Mouse (Mus musculus) left cerebral cortex, postnatal 36 days (tissue): ENCODE measurements at regions not wholly inside any gene's neighbourhood (a gene's known extent, or its start where the extent isn't known, plus 50 kb on each side); places are given as distances from the start of the nearest gene placed in this dataset.

ENCODE experiments used
- DNase-seq, 2 experiments: peaks; one replicate each; pipeline ENCODE4 v3.0.0; 2021 to 2022; ENCODE audit warnings: low spot score in 2 of 2, mixed read lengths in 1 of 2
- intact Hi-C: fragments of 180-260 bp; cut with DNase I; formaldehyde crosslinking; loops from one replicate; pipeline ENCODE4 v1.15.1; 2025

DNA sequence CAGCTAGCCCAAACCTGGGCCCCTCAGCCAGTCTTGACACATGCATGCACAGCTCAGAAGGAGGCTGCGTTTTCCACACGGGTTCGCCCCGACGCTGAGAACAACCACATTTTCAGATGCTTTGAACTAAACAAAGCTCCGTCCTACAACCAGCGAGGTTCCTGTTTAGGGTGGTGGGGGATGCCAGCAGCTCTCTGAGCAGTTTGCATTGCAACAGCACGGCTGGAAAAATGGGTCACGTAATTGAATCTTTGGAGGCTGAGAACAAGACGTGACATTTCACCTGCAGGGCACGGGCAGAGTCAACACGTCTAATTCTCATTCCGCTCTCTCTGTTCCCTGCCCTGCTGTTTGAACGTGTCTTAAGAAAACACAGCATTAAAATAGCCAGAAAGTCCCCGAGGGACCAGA lies 119.2 kb downstream of the Syk start:
- no peak for DNase-seq
- intact Hi-C loops, result no loop called here

DNA sequence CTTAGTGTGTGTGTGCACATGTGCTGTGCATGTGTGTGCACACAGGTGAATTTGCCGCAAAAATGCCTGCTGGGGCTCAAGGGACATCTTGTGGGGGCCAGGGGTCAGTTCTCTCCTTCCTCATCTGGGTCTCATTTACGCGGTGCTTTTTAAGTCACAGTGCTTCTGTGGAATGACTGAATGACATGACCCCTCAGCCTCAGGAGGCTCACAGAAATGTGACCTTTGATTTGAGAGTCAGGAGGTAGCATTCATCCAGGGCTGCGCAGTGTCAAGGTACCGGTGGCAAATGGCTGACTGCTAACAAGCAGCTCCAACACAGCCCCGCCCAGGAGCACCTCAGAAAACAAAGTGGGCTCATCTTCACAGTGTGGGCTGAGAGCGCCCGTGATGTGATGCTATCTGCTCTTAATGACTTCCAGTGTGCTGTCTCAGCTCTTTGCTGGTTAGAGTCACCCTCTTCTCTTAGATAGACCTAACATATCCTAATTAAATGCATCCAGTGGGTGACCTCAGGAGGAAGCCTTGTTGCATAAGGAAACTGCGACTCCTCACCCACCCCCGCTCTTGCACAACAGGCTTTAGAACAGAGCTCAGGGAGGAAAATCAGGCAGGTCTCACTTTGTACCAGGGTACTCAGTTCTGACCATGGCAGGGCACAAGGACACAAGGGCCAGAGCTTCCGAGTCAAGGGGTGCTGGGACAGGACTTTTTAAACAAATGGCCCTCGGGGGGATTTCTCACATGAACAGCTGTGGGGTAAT lies 120.6 kb downstream of the Syk start:
- no peak for DNase-seq
- intact Hi-C loops, result no loop called here

DNA sequence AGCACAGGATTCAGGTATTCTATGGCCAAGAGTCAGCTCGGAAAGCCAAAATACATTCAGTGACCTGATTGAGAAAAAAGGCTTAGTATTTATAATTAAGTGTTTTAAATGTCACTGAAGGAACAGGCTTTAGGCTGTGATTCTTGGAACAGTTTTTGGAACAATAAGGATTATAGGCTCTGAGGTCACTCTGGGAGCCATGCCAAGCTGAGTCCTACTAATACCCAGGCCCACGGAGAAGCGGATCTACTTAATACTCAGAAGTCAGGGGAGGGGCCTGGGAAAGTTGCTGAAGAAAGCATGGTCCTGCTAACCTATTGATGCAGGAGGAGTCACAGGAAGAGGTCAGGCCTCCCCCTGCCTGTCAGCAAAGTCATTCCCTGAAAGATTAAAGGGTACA lies 121.7 kb downstream of the Syk start:
- no peak for DNase-seq
- intact Hi-C loops, result no loop called here

DNA sequence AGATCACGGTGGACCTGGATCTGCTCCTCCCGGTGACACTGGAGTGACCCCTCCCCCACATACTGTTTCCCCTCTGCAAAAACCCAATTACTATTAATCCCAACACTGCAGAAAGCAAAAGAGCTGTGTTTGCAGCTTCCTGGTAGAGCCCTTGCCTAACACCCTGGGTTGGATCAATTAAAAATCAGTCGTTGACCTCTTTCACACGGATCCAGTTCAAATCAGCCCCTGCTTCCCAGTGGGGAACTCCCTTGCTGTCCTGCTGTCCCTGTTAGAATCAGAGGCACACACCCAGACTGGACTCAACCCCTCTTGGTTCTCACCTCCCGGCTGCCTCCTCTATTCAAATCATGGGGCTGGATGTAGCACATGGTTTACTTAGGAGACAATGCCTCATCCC lies 126.6 kb downstream of the Syk start:
- intact Hi-C loops, result no loop called here
- DNase-seq, result no peak

DNA sequence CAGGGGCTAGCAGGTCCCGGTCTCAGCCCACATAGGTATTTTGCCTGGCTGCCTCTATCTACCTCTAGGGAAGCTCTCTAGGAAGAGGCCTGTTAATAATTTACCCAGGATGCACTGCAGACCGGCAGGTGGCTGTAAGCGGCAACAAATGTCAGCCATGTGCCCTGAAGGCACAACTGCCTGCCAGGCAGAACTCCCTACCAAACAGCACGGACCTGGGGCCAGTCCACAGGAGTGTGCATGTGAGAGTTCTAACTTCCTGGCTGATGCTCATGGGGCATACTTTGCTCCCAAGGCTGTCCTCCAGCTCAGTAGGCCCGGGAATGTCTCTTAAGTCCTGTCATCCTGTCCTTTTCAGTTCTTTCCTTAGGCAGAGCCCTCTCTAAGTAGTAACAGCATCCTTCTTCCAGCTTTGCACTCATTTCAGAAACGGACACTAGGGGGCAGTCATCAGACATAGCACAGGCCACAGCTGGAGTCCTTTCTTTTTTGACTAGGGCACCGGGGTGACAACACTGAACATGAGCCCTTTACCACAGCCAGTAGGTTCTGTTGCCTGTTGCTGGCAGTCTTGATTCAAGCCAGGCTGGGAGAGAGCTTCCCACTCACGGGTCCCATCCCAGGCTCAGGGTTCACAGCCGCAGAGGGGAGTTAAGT lies 128.9 kb downstream of the Syk start:
- intact Hi-C loops, result loop anchor here (2.0 to 5.0 kb wide), 5 partner anchors 55 to 385 kb away; partner anchors contain the start of gene Auh
- DNase-seq, result peak; percentile 46 to 72

DNA sequence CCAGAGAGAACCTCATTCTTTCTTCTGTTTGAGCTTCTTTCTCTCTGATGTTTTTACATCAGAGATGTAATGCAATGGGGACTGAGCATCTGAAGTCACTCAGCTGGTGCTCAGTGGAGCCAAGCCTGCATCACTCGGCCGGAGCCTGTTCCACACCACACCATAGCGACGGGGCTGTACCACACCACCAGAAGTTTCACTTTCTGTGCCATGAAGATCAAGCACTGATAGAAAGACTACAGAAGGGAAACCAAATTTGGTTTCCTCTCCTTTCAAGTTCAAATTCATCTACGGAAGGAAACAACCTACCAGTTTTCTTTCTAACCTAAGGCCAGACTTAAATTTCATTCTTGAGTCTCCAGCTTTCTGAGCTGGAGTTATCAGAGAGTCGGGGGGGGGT lies 138.5 kb downstream of the Syk start:
- intact Hi-C loops, result no loop called here
- DNase-seq, result no peak

DNA sequence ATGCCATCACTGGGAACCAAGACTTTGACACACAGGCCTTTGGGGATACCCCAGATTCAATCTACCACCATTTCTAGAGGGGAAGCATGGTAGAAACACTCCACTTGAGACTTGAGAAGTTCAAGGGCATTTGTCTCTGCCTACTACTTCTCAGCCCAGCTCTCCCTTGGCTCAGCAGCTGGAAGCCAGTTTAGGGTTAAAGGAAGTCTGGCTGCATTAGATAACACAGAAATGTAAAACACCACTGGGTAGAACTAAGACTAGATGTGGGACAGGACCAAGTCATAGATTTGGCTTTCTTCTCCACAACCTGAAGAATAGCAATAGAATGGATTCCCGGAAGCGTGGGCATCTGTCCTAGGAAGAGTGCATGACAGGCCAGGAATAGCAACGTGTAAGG lies 139.7 kb downstream of the Syk start:
- no peak for DNase-seq
- intact Hi-C loops, result no loop called here

DNA sequence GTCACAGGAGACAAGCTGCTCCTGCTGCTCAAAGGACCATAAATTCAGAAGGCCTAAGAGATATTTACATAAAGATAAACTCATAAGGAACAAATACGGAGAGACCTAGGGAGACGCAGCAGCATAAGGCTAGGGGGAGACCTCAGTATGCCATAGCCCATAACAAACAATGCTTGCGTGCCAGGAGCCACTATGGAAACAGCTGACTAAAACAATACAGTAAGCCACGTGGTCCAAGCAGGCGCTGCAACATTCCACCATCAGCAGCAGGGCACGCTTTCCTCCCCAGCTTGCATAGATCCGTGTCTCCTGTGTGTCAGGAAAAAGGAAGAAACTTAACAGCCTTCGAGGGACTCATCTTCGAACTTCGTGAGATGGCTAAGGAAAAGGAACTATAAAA lies 143.1 kb downstream of the Syk start:
- no peak for DNase-seq
- intact Hi-C loops, result no loop called here

DNA sequence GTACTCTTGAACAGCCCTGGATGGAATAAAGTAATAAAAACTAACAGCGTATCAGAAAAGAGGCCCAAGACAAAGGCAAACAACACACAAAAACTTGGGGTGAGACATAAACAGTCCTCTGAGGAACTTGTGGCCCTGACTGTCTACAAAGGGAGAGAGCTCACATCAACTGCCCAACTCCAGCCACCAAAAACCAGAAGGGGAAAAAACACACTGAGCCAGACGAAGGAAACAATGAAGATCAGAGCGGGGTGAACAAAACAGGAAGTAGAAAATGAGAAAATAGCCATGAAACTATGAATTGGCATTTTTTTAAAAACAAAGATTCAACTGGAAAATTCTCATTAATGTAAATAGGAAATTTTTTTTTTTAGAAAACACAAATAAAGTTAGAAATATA lies 143.6 kb downstream of the Syk start:
- intact Hi-C loops, result no loop called here
- DNase-seq, result no peak

DNA sequence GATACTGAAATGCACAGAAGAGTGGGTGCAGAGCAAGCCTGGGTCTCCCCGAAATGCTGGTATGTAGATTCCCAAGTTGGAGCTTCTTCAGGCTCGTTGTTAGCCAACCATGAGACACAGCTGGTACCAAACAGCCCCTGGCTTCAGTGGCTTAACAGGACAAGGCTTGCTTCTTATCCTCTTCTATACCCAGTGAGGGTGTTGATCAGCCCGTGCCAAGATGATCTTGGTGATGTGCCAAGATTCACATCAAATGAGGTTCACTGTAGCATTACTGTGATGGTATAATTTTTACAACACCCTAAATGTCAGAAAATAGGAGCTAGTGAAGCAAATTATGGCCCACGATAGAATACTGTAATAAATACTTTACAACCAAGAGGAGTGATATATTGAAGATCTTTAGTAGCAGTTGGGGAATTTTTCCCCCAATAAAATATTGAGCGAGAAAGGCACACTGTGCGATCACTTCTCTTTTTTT lies 152.5 kb downstream of the Syk start:
- DNase-seq, result no peak
- intact Hi-C loops, result no loop called here

DNA sequence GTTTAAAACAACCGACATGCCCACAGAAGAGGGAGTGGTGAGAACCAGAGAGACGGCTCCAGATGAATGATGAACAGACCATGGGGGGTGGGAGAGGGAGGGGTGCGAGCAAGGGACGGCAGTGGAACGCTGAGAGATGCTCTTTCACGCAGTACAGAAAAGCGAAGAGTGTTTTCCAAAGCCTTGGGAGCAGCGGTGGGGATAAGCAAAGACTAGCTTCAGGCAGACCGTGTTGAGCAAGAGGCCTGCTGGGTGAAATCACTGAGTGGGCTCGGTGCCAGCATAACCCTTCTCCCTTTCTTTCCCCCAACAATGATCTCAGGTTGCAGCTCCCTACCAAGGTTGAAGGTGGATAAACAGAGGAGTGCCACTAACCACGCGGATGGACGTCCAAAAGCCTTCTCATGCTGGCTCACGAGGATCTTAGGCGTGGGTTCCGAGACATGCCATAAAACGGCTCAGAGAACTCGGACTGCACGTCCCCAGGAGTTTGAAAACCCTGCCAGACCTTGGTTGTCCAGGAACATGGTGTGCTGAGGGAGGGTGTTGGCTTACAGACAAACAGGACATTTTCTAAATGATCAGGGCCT lies 153.1 kb downstream of the Syk start:
- intact Hi-C loops, result no loop called here

DNA sequence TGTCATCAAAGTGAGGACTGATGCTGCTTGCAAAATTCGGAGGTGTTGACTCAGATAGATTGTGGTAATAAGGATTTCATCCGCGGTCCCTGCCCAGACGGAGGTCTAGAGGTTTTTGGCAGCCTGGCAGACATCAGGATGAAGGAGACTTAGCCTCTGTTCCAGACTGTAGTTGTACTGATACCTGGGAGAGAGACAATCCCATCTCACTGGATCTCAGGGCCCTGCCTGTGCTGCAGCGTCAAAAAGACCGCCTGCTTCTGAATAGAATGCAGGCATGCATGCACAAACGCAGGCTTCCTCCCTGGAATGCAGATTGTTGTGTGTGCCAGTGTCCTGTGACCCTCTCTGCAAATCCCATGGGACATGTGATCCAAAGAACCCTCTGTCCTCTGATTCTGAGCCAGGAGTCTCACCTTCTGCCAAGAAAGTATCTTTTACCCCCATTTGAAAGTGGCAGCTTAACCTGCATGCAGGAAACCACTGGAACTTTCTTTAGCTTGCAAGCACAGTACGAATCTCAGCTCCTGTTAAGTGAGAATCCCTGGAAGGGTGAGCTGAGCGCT lies 155.2 kb downstream of the Syk start:
- intact Hi-C loops, result no loop called here

More for the DNA sequence above, 153.1 kb downstream of the Syk start:
- DNase-seq, result no peak

DNA sequence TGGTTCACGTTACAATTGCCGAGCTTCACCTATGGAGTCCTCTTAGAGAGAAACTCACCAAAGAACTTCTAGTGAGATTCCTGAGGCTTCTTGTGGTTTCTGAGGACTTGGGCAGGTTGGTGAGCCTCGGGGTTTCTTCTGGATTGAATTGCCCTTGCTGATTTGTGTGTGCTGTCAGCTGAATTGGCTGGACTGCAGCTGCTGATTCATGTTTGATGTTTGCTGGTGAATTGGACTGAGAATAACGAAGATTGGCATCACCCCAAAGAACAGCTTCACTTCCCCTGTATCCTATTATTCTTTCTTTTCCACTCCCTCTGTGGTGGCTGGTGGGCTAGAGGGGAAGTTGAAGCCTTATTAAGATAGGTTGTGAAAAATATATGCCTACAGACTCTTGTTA lies 158.4 kb downstream of the Syk start:
- intact Hi-C loops, result no loop called here
- DNase-seq, result no peak

More for the DNA sequence above, 155.2 kb downstream of the Syk start:
- no peak for DNase-seq

DNA sequence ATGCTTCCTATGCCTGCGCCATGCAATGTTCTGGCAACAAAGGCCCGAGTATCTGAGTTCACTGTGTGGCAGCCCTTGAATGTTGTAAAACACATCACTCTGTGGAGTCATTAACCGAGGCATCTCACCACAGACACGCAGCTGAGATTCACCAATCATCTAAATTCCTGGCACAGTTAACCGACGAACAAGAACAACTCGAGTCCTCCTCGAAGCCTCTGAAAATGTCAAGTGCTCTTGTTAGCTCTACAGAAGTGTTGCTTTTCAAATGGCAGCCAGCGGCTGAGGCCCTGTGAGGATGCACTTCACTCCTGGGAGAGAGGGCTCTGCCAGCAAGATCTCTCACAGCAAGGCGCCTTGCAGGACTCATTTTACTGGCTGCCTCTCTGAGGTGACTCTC lies 173.0 kb downstream of the Syk start:
- DNase-seq, result no peak
- intact Hi-C loops, result no loop called here

DNA sequence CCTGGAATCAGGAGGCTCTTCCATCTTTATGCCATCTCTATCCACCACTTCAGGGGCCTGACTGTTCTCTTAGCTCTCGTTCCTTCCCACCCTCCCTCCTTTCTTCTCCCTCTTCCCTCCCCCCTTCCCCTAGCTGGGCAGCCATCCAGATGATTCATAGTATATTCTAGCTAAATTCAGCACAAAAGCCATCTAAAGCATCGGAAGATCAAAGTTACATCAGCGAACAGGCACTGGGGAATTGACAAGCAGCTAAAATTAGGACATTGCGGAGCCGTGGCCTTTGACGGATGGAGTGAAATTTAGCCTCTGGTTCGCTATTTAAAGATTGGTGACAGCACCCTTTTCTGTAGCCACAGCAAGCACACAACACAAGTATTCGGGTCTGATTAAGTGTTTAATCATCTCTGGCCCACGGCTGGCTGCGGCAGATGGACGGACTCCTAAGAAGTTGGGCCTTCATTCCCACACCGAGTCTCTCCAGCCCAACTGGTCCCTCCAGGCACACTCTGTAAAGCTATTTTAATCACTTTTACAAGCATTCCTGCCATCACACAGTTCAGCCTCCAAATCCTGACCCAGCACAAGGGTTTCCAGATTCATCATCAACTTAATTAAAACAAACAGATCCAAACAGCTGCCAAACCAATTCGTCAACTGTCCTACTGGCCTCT lies 163.8 kb downstream of the Auh start:
- peak; percentile 28 to 50 for DNase-seq
- intact Hi-C loops, result loop anchor here (5.0 kb wide), 1 partner anchor 52 kb away; no protein-coding TSS in a partner anchor

DNA sequence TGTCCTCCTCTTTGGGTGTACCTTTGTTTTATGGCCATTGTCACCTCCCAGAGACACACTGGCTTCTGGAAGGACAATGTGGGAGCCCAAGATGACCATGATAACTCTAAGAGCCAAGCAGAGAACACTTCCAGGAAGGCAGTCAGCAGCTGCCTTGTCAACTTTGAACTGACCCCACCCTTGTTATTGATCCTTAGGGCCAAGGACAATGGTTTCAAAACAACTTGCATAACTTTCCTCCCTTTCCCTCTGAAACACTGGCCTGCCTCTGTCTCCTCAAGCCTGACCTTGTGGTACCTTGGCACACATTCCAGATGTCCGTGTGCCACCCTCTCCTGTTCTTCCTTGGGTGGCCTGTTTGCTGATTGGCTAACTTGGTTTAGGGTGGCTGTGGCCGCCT lies 163.2 kb downstream of the Auh start:
- DNase-seq, result no peak
- intact Hi-C loops, result loop anchor here (5.0 kb wide), 1 partner anchor 51 kb away; no protein-coding TSS in a partner anchor

DNA sequence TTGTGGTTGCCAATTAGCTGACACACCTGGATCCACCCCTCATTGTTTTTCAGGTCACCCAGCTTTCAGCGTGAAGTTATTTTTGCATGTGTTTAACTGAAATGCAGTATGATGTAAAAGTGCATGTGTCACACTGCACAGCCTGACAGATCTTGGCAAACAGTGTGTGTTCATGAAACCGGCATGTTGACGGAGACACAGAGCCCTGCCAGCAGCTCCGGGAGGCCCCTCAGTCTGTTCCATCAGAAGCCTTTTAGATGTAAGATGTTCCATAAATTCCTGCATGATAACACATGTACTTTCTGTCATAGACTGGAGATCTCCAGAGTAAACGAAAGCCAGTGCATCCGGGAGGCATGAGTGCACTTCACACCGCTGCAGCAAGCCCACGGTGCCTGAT lies 159.5 kb downstream of the Auh start:
- no peak for DNase-seq
- intact Hi-C loops, result loop anchor here (5.0 kb wide), 1 partner anchor 47 kb away; no protein-coding TSS in a partner anchor

DNA sequence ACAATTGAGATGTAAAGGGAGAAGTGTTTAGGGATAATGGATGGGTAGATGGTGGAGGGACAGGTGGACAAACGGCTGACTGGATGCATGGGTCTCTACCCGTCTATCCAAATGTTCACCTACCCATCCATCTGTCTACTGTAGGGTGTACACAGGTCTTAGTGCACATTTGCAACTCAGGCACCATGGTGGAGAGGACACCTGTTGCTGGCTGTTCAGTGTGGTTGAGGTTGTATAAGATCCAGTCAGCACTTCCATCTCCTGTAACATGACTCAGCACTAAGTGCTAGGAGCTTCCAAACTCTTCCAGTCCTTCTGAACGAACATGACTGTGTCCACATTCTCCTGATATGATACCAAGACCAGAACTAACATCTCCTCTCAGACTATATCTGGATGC lies 158.0 kb downstream of the Auh start:
- DNase-seq, result no peak
- intact Hi-C loops, result no loop called here

DNA sequence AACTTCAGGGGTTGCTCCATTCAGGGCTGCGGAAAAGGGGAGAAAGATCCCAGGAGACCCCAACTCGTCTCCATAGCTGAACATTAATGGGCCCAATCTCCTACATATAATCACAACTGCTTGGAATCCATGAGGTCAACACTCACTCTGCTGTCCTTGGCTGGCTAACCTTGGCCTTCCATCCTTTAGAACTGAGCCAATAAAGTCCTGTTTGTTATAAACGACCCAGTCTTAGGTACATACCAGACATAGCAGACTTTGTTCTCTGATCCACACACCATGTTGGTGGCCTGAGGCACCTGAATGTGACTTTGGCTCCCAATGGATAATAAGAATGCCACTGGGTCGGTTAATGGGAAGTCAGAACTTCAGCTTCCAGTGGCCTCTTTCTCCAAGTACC lies 157.4 kb downstream of the Auh start:
- intact Hi-C loops, result no loop called here
- DNase-seq, result no peak
